Mouse (Mus musculus) liver, embryonic 11.5 days (tissue): ENCODE measurements around the gene Coq9. TPM values are rescaled to one million over a fixed set of nuclear protein-coding genes. Genes with fewer than 3 reads are reported as not detected.
A peak's percentile ranks its signal among the peaks of the same experiment; 100 is the strongest.

Source experiments
- ATAC-seq: fragments of 200-750 bp; cut with Nextera tagmentation; replicated peaks from 2 replicates; pipeline ENCODE4 v1.8.0; 2017; ENCODE audit warnings: moderate number of reproducible peaks, mild to moderate bottlenecking, moderate TSS enrichment, moderate library complexity; ENCODE audit not compliant: low FRiP score
- DNase-seq: peaks from one replicate; pipeline ENCODE4 v3.0.0-alpha.2; 2017; ENCODE audit warnings: low spot score
- H3K27ac ChIP-seq: fragments of 300-500 bp; sonication (generic); 2 replicates; pipeline ENCODE4 v1.5.1; 2014; ENCODE audit warnings: mild to moderate bottlenecking, low read depth, low read length, control low read depth
- H3K27me3 ChIP-seq: fragments of 300-500 bp; sonication (generic); replicated peaks from 2 replicates; pipeline ENCODE4 v1.6.1; 2014; ENCODE audit warnings: low read length, mixed read lengths; ENCODE audit not compliant: control insufficient read depth, insufficient read depth
- H3K36me3 ChIP-seq: fragments of 300-500 bp; sonication (generic); 2 replicates; pipeline ENCODE4 v1.6.1; 2014; ENCODE audit warnings: mild to moderate bottlenecking, low read length, moderate library complexity, mixed read lengths; ENCODE audit not compliant: control insufficient read depth, insufficient read depth
- H3K4me1 ChIP-seq: fragments of 300-500 bp; sonication (generic); replicated peaks from 2 replicates; pipeline ENCODE4 v1.6.1; 2014; ENCODE audit warnings: low read length, mixed read lengths; ENCODE audit not compliant: control insufficient read depth, insufficient read depth
- H3K4me2 ChIP-seq: fragments of 300-500 bp; sonication (generic); 2 replicates; pipeline ENCODE4 v1.6.1; 2014; ENCODE audit warnings: mild to moderate bottlenecking, control low read depth, moderate library complexity
- H3K4me3 ChIP-seq: fragments of 300-500 bp; sonication (generic); 2 replicates; pipeline ENCODE4 v1.5.1; 2014; ENCODE audit warnings: low read depth, low read length, control low read depth
- H3K9ac ChIP-seq: fragments of 300-500 bp; sonication (generic); 2 replicates; pipeline ENCODE4 v1.6.1; 2014; ENCODE audit warnings: low read depth, low read length, control low read depth
- H3K9me3 ChIP-seq: fragments of 300-500 bp; sonication (generic); 2 replicates; pipeline ENCODE4 v1.6.1; 2016; ENCODE audit warnings: low read length, inconsistent platforms, mixed read lengths; ENCODE audit not compliant: control insufficient read depth
- WGBS: fragments of 180-500 bp; shearing (Covaris S2); extraction: QIAGEN DNeasy Blood & Tissue Kit; methylation state at CpG from one replicate; pipeline ENCODE4 v1.1.7; 2014; 5-methylcytosine and 5-hydroxymethylcytosine counted together
- polyA plus RNA-seq: library from polyadenylated mRNA; unstranded; fragments of >200 nt; fragmentation: Nextera tagmentation; extraction: Ambion mirVana; gene quantifications from 2 replicates; pipeline ENCODE4 v1.2.1, GENCODE M21; 2014

Gene Coq9
- polyA plus RNA-seq: 82.2 and 82.9 TPM in 2 replicates

- H3K27ac ChIP-seq: peak within 1 kb of the TSS; percentile 93
- H3K27me3 ChIP-seq: no peaks in the 10 kb centered on the region
- ATAC-seq (peak; percentile 93), DNase-seq (peak; percentile 93)
- peak within 1 kb of the TSS; percentile 98 for H3K4me3 ChIP-seq
- peaks cover 4% of the 10 kb centered on the region; the same call in 1 of the 2 replicates for H3K36me3 ChIP-seq
- peak within 1 kb of the TSS; percentile 91 for H3K4me2 ChIP-seq
- peak within 1 kb of the TSS; percentile 98 for H3K9ac ChIP-seq
- H3K9me3 ChIP-seq: no peaks in the 10 kb centered on the region
- under 1% methylated on average over 82 of the region's 82 CpGs for WGBS
- H3K4me1 ChIP-seq: peaks cover 14% of the 10 kb centered on the region
Observed at GRCm38 (mm10) chr8:94837662-94838574, at the start of gene Coq9, which contains the start of gene Ciapin1. Gene Coq9, plus strand, starts transcription at chr8:94838321. Gene Ciapin1, minus strand, starts transcription at chr8:94838358.

- Histone ChIP-seq H3K9ac (no peak overlapping the region), H3K4me1 (peaks cover 19% of the 10 kb centered on the region), H3K4me3 (no peak overlapping the region), H3K36me3 (no peaks in the 10 kb centered on the region), H3K9me3 (no peaks in the 10 kb centered on the region), H3K27me3 (no peaks in the 10 kb centered on the region), H3K27ac (no peak overlapping the region), H3K4me2 (no peak overlapping the region)
- ATAC-seq (no peak), DNase-seq (no peak)
- WGBS: 83% methylated on average over 10 of the region's 10 CpGs
Observed at GRCm38 (mm10) chr8:94789256-94789955, 48.7 kb upstream of the Coq9 start.

- Histone ChIP-seq H3K4me1 (no peaks in the 10 kb centered on the region), H3K27ac (no peak overlapping the region), H3K4me2 (no peak overlapping the region), H3K9ac (no peak overlapping the region), H3K9me3 (no peaks in the 10 kb centered on the region), H3K27me3 (no peaks in the 10 kb centered on the region), H3K36me3 (no peaks in the 10 kb centered on the region), H3K4me3 (no peak overlapping the region)
- WGBS: 89% methylated on average over 4 of the region's 4 CpGs
- no peak; the same call in 1 of the 2 replicates for ATAC-seq
- DNase-seq: no peak
Observed at GRCm38 (mm10) chr8:94794368-94794767, 43.8 kb upstream of the Coq9 start.

GRCm38 (mm10) chr8:94794782-94795181, 43.3 kb upstream of the Coq9 start:
- no peaks in the 10 kb centered on the region for H3K4me1 ChIP-seq
- H3K27me3 ChIP-seq: no peaks in the 10 kb centered on the region
- DNase-seq: no peak
- H3K36me3 ChIP-seq: no peaks in the 10 kb centered on the region
- WGBS: 90% methylated on average over 2 of the region's 2 CpGs
- H3K4me2 ChIP-seq: no peak overlapping the region
- no peak overlapping the region for H3K9ac ChIP-seq
- no peak for ATAC-seq
- no peak overlapping the region for H3K27ac ChIP-seq
- H3K4me3 ChIP-seq: no peak overlapping the region
- H3K9me3 ChIP-seq: no peaks in the 10 kb centered on the region

GRCm38 (mm10) chr8:94800278-94800968, 37.7 kb upstream of the Coq9 start:
- H3K9me3 ChIP-seq: no peaks in the 10 kb centered on the region
- H3K27me3 ChIP-seq: no peaks in the 10 kb centered on the region
- H3K9ac ChIP-seq: no peak overlapping the region
- H3K4me1 ChIP-seq: peaks cover 16% of the 10 kb centered on the region
- H3K27ac ChIP-seq: no peak overlapping the region
- ATAC-seq (no peak), DNase-seq (peak; percentile 64)
- no peak overlapping the region for H3K4me2 ChIP-seq
- H3K4me3 ChIP-seq: no peak overlapping the region
- 54% methylated on average over 7 of the region's 7 CpGs for WGBS
- H3K36me3 ChIP-seq: no peaks in the 10 kb centered on the region

- no peaks in the 10 kb centered on the region for H3K36me3 ChIP-seq
- DNase-seq: no peak
- no peak for ATAC-seq
- H3K4me2 ChIP-seq: peak overlapping the region; percentile 31
- no peaks in the 10 kb centered on the region for H3K27me3 ChIP-seq
- H3K9ac ChIP-seq: no peak overlapping the region
- no peak overlapping the region for H3K27ac ChIP-seq
- H3K4me1 ChIP-seq: peaks cover 16% of the 10 kb centered on the region
- no peak overlapping the region for H3K4me3 ChIP-seq
- H3K9me3 ChIP-seq: no peaks in the 10 kb centered on the region
- 37% methylated on average over 14 of the region's 14 CpGs for WGBS
Observed at GRCm38 (mm10) chr8:94801293-94802095, 36.6 kb upstream of the Coq9 start.

- peaks cover 16% of the 10 kb centered on the region for H3K4me1 ChIP-seq
- WGBS: 31% methylated on average over 4 of the region's 4 CpGs
- ATAC-seq: no peak; the same call in 1 of the 2 replicates
- H3K36me3 ChIP-seq: no peaks in the 10 kb centered on the region
- no peak overlapping the region for H3K27ac ChIP-seq
- H3K4me2 ChIP-seq: no peak overlapping the region
- H3K9me3 ChIP-seq: no peaks in the 10 kb centered on the region
- H3K27me3 ChIP-seq: no peaks in the 10 kb centered on the region
- H3K4me3 ChIP-seq: no peak overlapping the region
- no peak overlapping the region for H3K9ac ChIP-seq
- no peak for DNase-seq
Observed at GRCm38 (mm10) chr8:94802375-94802774, 35.7 kb upstream of the Coq9 start.

GRCm38 (mm10) chr8:94803551-94803950, 34.6 kb upstream of the Coq9 start:
- H3K27me3 ChIP-seq: no peaks in the 10 kb centered on the region
- no peak overlapping the region for H3K27ac ChIP-seq
- peaks cover 21% of the 10 kb centered on the region for H3K4me1 ChIP-seq
- no peaks in the 10 kb centered on the region for H3K9me3 ChIP-seq
- no peak for ATAC-seq
- no peak overlapping the region for H3K9ac ChIP-seq
- DNase-seq: no peak
- no peak overlapping the region for H3K4me3 ChIP-seq
- no peaks in the 10 kb centered on the region for H3K36me3 ChIP-seq
- 64% methylated on average over 6 of the region's 6 CpGs for WGBS
- H3K4me2 ChIP-seq: no peak overlapping the region
